Mouse (Mus musculus) lung, adult 2 months (tissue): ENCODE measurements around the gene Fyb2.

ENCODE experiments used
- CTCF ChIP-seq: fragments of 200-500 bp; IDR thresholded peaks from 2 replicates; pipeline ENCODE4 v1.5.1; 2011; ENCODE audit warnings: mild to moderate bottlenecking, low read length, control low read depth; ENCODE audit not compliant: insufficient read depth
- POLR2A ChIP-seq: fragments of 200-500 bp; IDR thresholded peaks from 2 replicates; pipeline ENCODE4 v1.6.1; 2011; ENCODE audit warnings: low read depth, mild to moderate bottlenecking, control low read depth, low read length, borderline replicate concordance; ENCODE audit errors: extremely low read depth

GRCm38 (mm10) chr4:104934997-104935396, 21.7 kb downstream of the Fyb2 start:
- TF ChIP-seq CTCF = no peak
- no peak for TF ChIP-seq POLR2A
